Mouse (Mus musculus) left cerebral cortex, adult 18-20 months (tissue): ENCODE measurements around the gene Tiam2. TPM values are rescaled to one million over a fixed set of nuclear protein-coding genes. Genes with fewer than 3 reads are reported as not detected.
A peak's percentile ranks its signal among the peaks of the same experiment; 100 is the strongest.

Experiments used
- DNase-seq, 2 experiments: peaks; one replicate each; pipeline ENCODE4 v3.0.0; 2021 to 2022; ENCODE audit warnings: low spot score in 2 of 2, mixed read lengths in 1 of 2
- total RNA-seq, 2 experiments: library from RNA; stranded (reverse); gene quantifications; 2 replicates each; pipeline ENCODE4 v1.2.3; 2021

The Tiam2 gene
- total RNA-seq, 2 experiments from 2014 or later = 75.6 to 84.1 TPM

DNA sequence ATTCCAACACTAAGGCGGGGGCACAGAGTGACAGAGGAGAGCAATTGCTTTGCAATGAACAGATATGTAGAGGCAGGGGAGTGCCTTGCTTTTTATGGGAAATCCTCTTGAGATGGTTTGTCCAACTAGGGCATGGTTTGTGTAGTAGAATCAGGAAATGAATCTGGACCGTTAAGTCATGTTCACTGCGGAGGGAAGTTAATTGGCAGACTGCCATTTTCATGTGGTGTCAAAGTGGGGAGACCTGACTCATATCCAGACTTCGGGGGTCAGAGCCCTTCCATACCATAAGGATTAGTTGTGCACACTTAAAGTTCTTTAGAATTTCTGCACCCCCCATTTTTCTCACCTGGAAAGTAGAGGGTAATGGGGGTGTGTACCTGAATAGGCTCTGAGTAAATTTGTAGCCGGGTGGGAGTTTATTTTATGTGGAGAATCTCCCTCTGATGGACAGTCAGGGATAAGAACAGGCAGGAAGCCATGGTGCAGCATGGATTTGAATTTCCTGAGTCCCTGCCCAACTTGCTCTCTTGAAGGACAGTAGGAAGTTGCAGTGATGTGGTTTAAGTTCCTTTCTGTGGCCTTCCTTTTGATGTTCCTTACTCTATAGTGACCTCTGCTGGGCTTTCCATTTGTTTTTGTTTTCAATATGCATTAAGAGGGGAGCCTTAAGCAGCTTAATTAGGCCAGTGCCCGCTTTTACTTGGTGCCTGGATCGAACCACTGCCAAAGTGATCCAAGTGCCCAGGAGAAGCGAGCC lies 120.0 kb downstream of the Tiam2 start:
- DNase-seq = peak in 1 of 2 experiments; percentile 27

DNA sequence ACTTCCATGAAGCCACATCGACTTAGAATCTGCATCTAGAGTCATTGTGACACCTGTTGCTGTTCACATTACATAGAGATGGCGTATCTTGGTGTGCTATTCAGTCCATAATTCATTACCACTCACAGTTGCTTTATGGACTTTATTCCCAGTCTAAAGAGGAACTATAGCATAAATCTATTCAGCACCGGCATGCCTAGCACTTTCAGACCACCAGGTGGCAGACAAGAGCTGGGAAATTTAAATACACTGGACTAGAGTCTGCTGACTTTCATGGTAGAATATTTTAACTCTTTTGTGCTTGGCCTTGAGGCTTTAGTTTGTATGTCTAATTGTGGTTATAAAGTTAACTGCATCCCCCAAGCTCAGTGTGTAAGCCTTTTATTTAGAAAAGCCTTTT lies 122.4 kb downstream of the Tiam2 start:
- peak; percentile 69 to 73 for DNase-seq

DNA sequence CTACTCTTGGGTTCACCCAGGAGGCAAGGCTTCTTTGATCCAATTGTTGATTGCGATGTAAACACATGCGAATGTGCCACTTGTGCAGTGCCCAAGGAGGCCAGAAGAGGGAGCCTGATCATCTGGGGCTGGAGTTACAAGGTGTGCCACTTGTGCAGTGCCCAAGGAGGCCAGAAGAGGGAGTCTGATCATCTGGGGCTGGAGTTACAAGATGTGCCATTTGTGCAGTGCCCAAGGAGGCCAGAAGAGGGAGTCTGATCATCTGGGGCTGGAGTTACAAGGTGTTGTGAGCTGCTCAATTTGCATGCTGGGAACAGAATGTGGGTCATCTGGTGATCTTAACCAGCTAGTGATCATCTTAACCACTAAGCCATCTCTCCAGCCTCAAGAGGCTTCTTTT lies 124.7 kb downstream of the Tiam2 start:
- peak; percentile 49 to 70 for DNase-seq

DNA sequence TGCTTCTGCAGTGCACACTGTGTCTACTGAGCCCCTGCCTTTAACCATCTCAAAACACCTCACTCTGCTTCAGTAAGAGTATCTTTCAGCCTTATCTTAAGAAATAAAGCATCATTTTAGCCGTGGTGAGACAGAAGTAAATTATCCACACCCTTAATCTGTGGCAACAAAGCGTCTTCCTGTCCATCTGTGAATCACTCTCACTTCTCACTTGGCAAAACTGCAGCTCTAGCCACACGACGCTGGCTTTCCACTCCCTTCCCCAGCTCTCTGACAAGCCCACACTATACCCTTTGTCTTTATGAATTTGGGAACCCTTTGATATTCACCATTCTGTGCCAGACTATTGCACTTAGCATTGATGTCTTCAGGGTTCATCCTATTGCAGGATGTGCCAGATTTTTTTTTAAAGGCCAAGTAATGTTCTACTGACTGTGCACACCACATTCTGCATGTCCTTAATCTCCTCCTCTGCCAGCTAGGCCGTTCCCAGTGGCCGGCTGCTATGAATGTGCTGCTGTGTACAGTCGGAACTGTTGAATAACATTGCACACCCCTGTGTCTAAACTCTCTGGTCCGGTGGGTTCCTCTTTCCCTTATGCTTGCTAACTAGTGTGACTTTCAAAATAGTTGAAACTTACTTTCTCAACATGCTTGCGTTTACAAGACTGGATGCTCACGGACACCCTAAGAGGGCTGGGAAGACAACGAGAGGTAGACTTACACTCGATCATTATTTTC lies 126.4 kb downstream of the Tiam2 start:
- DNase-seq = no peak

DNA sequence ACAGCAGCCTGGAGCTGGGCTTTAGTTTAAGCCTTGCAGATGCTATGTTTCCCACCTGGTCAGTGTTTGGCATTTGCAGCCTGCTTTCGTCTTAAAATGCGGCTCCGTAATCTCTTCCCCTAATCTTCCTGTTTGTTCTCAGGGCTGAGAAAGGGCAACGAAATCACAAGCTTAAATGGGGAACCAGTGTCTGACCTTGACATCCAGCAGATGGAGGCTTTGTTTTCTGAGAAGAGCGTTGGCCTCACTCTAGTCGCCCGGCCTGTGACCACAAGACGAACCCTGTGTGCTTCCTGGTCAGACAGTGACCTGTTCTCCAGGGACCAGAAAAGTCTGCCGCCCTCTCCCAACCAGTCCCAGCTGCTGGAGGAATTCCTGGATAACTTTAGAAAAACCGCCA lies 127.6 kb downstream of the Tiam2 start:
- no peak for DNase-seq

DNA sequence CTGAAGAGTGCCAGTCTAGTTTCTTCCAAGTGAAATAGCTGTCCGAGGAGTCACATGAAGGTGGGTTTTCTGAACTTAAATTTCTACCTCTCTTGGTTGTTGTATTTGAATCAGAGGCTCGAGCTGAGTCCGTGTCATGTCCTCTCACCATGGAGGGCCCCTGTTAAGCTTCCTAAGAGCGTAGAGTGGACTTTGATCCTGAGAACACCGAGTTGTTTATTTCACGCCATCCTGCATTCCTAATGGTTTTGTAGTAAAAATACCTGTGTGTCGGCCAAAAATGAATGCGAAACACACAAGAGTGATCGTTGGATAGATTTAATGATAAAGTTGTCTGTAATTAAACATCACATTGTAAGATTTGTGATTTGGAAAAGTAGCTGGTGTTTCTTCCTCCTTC lies 128.5 kb downstream of the Tiam2 start:
- no peak for DNase-seq

DNA sequence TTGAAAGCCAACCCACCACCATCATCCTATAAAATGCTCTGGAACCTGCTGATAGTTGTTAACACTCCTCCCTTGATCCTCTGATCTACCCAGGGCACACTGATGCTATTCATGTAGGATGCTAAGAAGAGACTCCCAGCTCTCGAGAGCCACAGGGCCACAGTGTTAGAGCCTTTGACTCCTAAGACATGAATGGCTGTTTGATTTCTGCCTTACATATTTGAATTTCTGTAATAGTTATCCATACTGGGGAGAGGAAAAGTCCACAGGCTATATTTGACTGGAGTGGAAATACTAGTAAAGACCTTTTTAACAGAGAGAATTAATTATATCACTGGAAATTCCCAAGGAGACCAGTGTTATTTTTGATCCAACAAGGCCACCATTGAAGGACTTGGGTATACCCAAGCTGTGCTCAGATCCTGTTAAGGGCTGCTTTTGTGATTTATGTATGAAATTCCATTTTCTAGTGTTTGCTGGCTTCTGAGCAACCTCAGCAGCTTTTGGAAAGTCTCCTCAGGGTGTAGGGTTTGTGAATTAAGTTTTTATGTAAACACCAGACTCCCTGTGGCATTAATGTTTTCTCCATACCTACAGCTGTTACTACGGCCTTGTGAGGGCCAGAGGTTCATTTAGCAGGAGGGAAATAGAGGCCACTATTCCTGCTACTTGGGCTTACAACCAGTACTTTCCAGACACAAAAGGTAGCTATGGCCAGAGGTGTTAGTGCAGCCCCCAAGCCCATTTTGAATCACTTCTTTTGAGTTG lies 131.7 kb downstream of the Tiam2 start:
- DNase-seq = no peak

DNA sequence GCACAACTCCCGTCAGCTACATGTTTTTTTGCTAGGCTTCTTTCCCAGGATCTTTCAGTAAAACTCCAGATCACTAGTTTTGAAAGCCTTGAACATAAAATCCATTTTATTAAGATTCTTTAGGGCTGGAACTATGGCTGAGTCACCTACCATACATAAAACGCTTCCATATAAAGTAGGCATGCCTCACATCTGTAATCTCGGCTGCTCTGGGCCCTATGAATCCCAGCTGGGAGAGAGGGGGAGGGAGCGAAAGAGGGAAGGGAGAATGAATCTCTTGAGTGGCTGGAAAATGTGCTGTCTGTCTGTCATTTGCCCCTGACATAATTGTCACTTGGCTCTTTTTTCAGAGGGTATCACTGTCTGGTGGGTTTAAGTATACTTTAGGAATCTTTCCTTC lies 139.5 kb downstream of the Tiam2 start:
- no peak for DNase-seq

DNA sequence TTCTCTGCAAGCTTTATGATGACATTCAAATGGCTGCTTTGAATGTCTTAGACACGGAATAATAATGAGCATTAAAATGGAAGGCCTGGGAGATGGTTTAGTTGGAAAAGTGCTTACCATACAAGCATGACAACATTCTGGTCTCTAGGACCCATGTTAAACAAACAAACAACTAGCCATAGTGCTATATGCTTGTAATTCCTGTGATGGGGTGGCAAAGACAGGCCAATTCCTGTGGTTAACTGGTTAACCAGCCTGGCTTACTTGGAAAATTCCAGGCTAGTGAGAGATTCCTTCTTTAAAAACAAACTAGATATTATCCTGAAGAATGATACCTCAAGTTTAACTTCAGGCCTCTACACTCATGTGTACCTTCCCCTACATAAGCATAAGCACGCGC lies 140.3 kb downstream of the Tiam2 start:
- no peak for DNase-seq

DNA sequence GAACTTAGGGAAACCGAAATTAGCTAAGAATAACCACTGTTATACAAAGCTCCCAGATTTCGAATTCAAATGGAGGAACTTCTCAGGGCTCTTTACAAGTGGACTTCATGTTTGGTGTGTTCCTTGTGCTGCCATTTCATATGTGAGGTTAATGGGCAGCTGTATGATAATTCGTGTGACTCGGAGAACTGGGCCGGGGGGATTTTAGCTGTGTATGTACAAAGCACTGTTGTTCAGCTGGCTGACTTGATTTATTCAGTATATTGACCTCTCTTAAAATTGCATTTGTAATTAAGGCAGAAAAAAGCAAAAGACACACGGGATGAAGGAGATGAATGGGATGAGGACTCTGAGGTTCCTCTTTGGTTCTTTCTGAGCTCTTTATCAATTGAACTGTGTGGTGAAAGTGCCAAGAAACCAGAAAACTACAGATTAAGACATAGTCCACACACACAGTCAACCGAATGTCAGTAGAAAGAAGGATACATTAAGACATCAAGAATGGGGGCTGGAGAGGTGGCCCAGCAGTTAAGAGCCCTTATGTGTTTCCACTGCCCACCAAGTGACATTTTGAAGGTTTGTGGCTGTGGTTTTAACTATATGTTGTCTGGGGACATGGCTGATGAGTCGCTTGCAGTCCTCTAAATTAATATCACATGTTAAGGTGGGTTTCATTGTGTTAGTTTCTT lies 141.4 kb downstream of the Tiam2 start:
- no peak for DNase-seq

DNA sequence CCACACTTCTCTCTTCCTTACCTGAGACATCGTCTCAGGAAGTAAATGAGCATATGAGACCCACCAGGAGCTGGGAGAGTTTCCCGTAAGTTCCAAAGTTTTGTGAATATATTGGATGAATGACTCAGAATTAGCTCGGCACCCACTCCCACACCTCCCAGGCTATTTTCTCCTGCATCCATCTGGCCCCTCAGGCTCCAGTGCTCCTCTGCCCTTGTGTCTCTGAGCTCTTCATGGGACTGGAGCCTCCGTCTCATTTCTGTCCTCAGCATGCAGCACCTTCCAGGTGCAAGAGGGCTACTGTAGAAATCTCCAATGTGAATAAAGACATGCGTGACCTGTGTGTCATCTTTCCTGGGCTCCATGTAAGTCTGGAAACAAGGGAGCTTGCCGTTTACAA lies 145.6 kb downstream of the Tiam2 start:
- DNase-seq = peak; percentile 20 to 60

DNA sequence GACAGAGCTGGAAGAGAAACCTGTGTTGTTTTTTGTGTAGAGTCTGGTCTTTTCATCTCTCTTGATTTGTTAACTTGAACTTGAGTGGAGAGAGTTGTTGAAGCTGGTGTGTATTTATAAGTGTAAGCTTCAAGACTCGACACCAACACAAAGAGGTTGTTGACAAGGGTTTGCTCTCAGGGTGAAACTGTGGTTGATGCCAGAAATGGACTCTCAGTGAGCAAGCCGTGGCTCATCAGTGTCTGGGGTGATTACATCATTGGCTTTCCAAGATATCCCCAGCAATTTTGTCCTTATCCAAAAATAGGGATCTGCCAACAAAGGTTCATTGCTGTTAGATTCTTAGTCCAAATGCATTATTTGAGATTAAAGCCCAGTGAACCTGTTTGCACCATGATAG lies 150.2 kb downstream of the Tiam2 start:
- DNase-seq = no peak

DNA sequence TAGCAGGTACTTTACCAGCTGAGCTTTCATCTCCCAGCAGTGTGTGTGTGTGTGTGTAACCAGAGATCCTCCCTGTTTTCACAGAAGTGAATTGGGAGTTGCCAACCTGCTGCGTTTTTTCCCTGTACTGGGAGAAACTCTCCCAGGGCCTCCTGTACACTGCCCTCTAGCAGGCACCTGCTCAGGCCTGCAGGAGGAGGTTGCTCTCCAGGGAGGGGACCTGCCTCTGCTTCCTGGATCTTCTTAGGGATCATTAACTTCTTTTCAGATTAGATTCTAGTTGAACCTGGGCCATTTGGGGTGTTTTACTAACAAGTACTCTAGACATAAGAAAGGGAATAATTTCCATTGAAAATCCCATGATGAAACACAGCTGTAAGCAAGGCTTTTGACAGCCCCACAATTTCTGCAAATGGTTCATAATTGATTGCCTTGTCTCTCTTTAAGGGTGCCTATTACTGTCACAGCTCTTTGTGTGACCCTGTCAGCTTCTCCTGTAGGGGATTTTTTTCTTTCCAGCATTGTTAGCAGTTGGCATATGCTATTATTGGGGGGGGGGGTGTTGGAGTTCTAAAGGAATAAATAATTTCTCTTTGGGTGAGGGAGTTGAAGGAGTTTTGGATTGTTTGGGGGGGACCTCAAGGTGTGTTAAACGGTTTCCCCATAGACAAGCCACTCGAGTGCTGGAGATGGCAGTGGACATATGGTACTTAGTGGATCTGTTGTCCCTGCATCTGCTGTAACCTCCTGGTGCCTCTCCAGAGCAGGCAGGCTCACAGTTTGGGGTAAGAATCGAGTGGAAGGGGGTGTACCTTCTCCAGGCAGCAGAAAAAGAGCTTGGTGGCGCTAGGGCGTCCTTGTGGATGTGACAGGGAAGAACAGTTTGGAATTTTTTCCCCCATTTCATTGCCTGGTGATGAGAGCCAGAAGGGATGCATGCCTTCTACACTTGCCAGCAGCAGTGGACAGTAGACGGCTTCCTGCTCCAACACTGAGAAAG lies 155.5 kb downstream of the Tiam2 start:
- DNase-seq = peak; percentile 46 to 63

DNA sequence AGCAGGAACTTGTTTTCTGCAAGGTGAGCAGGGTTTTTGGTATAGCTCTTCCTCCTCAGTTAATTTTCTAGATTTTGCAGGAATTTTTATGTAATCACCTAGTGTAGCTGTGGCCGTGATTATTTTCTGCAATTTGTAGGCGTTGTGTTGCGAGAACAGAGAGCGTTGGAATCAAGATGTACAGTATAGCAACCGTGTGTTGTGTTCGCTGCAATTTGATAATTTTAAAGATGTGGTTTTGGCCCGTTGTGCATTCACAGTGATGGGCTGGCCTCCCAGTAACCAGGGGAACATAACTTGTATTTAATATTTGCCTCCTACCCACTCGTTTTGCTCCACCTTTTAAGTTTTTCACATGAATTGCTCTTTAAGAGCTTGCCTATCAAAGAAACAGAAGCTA lies 156.7 kb downstream of the Tiam2 start:
- peak in 1 of 2 experiments; percentile 35 for DNase-seq

DNA sequence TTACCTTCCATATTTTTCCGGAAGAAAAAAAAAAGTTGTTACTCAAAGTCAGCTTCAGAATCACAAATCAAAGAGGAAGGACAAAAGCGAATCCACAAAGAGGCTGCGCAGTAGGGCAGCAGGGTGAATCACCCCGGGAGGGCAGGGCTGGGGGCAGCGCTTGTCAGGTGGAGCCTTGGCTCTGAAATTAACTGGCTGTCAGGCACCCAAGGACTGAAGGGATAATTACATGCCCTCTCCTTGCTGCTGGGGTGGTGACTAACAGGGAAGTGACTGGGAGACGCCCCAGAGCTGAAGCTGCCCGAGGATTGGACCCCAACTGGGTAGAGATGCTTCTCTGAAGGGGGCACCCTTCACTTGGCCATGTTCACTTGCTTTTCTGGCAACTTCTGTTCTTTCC lies 159.5 kb downstream of the Tiam2 start:
- DNase-seq = no peak

DNA sequence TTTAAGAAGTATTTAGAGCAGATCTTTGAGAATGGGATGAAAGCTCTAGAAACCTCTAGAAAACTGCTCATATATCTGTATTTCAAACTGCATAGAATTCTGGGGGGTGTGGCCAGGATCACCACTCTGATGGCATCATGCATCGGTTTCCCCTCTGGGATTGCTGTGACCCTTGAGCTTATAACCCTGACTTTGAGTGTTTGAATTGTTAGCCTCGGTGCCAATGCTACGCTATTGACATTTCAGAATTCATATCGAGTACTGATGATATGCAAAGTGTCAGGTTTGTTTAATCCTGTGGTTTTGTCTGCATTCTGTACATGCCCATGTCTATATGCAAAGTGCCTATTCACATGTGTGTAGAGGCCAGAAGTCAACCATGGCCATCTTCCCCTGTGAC lies 160.8 kb downstream of the Tiam2 start:
- DNase-seq = no peak

DNA sequence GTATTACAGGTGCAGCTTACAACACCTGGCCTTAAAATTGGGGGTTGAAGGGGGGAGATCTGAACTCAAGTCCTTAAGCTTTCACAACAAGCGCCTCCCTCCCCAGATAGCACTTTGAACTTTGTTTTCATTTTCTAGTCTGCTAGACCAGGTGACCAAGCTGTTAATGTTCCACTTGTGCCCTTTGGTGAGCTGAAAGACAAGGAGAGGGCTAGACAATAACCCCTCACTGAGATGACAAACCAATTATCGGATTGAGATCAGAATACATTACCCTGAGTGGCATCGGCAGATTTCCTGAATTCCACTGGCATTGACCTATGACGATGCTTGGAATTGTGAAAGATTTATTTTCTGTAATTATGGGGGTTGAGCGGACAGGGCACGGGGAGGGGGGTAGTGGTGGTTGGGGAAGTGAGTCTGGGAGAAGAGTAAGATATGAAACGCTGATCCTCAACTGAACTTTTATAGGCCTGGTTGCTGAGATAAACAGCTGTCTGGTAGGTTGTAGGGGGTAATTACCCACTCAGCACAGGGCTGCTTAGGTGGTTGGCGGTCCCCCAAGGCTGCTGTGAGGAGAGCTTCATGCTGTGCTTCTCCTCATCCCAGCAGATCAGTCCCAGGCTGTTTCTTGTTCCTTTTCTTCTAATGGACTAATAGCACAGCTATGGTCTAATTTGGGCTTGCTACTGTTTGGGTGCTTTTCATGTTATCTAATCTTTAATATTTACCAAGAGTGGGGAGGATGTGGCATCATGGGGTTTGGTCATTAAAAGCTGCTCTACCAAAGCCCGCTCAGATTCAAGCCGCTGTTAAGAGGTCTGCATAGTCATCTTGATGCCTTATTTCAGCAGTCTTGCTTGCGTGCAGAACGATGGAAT lies 161.6 kb downstream of the Tiam2 start:
- peak in 1 of 2 experiments; percentile 30 for DNase-seq

DNA sequence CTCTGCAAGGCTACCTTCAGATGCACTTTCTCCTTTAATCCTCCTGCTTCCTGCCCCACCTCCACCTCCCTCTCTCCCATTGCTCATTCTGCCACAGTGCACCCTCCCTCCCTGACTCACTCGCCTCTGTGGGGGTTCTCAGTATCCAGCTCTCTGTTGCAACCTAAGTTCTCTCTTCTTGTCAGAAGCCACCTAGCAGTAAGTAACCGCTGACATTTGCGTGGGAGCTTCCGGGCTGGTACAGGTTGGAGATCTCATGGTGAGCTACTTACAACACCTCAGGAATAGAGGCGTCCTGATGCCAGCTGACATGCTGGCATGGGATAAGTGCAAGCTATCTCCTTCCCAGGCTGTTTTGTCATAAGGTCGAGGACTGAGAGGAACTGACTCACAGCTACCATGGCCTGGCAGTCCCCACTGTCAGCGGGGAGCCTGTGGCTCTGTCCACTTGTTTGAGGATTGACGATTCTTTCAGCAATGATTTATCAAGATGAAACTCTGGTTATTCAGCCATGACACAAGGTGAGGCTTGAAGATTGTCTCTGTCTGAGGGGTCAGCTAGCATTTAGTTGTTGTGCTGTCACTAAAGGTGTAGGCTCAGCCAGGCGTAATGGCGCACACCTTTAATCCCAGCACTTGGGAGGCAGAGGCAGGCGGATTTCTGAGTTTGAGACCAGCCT lies 164.0 kb downstream of the Tiam2 start:
- DNase-seq = peak in 1 of 2 experiments; percentile 30
